In genomic region chr16:92358734-92359133, GRCm38 (mm10) we compare ENCODE assay signal across 11 mouse cellular contexts. TPM values are rescaled to one million over a fixed set of nuclear protein-coding genes. Genes with fewer than 3 reads are reported as not detected.
DNase-seq lines count a peak whose midpoint lies in the region; ATAC-seq and TF ChIP-seq lines count a peak whose summit lies in the region.
"Had no signal": no experiment of that assay in that cellular context is flagged by ENCODE, and none has a peak within 500 bp of the region (broad histone marks: within the 10 kb centered on the region; RNA-seq: fewer than 3 reads in every experiment).

No protein-coding gene starts in this region.

- peak overlapping the region; percentile 53 for H3K4me2 ChIP-seq in heart, embryonic 15.5 days
- no peak overlapping the region for H3K4me2 ChIP-seq in midbrain, embryonic 11.5 days
- no peak overlapping the region for H3K4me2 ChIP-seq in midbrain, postnatal 0 days (ENCODE audit: low read depth, low read length, poor library complexity, severe bottlenecking)
- H3K4me2 ChIP-seq in forebrain, embryonic 14.5 days (ENCODE audit: low read length) = no peak overlapping the region

- DNase-seq in heart, adult 18-20 months = no peak
- no peak for DNase-seq in midbrain, embryonic 11.5 days (ENCODE audit: low spot score, missing footprints)
- DNase-seq in midbrain, postnatal 0 days (ENCODE audit: low spot score) = no peak
- peak; percentile 37 for DNase-seq in forebrain, embryonic 14.5 days (ENCODE audit: low spot score)
- DNase-seq in retina, embryonic 14.5 days (ENCODE audit: low spot score) = peak; percentile 59
- DNase-seq in layer of hippocampus, adult 9-10 months (ENCODE audit: low spot score) = no peak
- no peak for DNase-seq in urinary bladder, postnatal 4 days (ENCODE audit: low spot score in 2 of 2)
- DNase-seq: adrenal gland, postnatal 10 days; gastrocnemius, adult 2 months had no signal

- no peak for TF ChIP-seq CTCF in midbrain, postnatal 0 days (IDR thresholded peaks at IDR 0.05)

- peak overlapping the region; percentile 50 for H3K9ac ChIP-seq in heart, embryonic 15.5 days
- no peak overlapping the region for H3K9ac ChIP-seq in midbrain, embryonic 11.5 days (ENCODE audit: low read length)
- no peak overlapping the region for H3K9ac ChIP-seq in midbrain, postnatal 0 days (replicated peaks; ENCODE audit: low read length, poor library complexity, severe bottlenecking)
- H3K9ac ChIP-seq in forebrain, embryonic 14.5 days (ENCODE audit: low read length) = no peak overlapping the region

- H3K9me3 ChIP-seq in heart, embryonic 15.5 days (replicated peaks) = no peaks in the 10 kb centered on the region
- no peaks in the 10 kb centered on the region for H3K9me3 ChIP-seq in midbrain, embryonic 11.5 days (ENCODE audit: control insufficient read depth, low read length)
- no peaks in the 10 kb centered on the region for H3K9me3 ChIP-seq in midbrain, postnatal 0 days (ENCODE audit: low read length)
- no peaks in the 10 kb centered on the region for H3K9me3 ChIP-seq in forebrain, embryonic 14.5 days (replicated peaks; ENCODE audit: control insufficient read depth, low read length)

- H3K4me1 ChIP-seq in heart, embryonic 15.5 days (replicated peaks) = peaks cover 47% of the 10 kb centered on the region
- H3K4me1 ChIP-seq in midbrain, embryonic 11.5 days (ENCODE audit: control insufficient read depth, insufficient read depth, low read length) = peaks cover 10% of the 10 kb centered on the region; the same call in 1 of the 2 replicates
- no peaks in the 10 kb centered on the region for H3K4me1 ChIP-seq in midbrain, postnatal 0 days (ENCODE audit: insufficient read depth, low read length)
- no peaks in the 10 kb centered on the region for H3K4me1 ChIP-seq in forebrain, embryonic 14.5 days (ENCODE audit: control insufficient read depth, insufficient read depth, low read length)

- WGBS in heart, embryonic 15.5 days = 19% methylated on average over 9 of the region's 9 CpGs
- WGBS in midbrain, embryonic 11.5 days = 14% methylated on average over 9 of the region's 9 CpGs
- 26% methylated on average over 9 of the region's 9 CpGs for WGBS in midbrain, postnatal 0 days
- 19% methylated on average over 9 of the region's 9 CpGs for WGBS in forebrain, embryonic 14.5 days

- H3K4me3 ChIP-seq in heart, embryonic 15.5 days = peak overlapping the region; percentile 44
- no peak overlapping the region for H3K4me3 ChIP-seq in midbrain, embryonic 11.5 days (ENCODE audit: low read depth, low read length)
- no peak overlapping the region for H3K4me3 ChIP-seq in midbrain, postnatal 0 days (ENCODE audit: low read depth, low read length)
- no peak overlapping the region for H3K4me3 ChIP-seq in forebrain, embryonic 14.5 days (ENCODE audit: low read depth, low read length)
- H3K4me3 ChIP-seq: gastrocnemius, adult 2 months had no signal

- peak; percentile 63 for ATAC-seq in heart, embryonic 15.5 days (replicated peaks; ENCODE audit: insufficient number of reproducible peaks, insufficient read depth, low FRiP score, low read depth)
- peak; percentile 40; the same call in 1 of the 2 replicates for ATAC-seq in midbrain, embryonic 11.5 days (ENCODE audit: low FRiP score)
- no peak for ATAC-seq in midbrain, postnatal 0 days (ENCODE audit: low FRiP score)
- ATAC-seq in forebrain, embryonic 14.5 days = no peak

- no peaks in the 10 kb centered on the region for H3K27me3 ChIP-seq in heart, embryonic 15.5 days
- H3K27me3 ChIP-seq in midbrain, embryonic 11.5 days (ENCODE audit: control insufficient read depth, insufficient read depth, low read length) = no peaks in the 10 kb centered on the region
- H3K27me3 ChIP-seq in midbrain, postnatal 0 days (ENCODE audit: insufficient read depth, low read length) = no peaks in the 10 kb centered on the region
- H3K27me3 ChIP-seq in forebrain, embryonic 14.5 days (replicated peaks; ENCODE audit: control insufficient read depth, insufficient read depth, low read length) = no peaks in the 10 kb centered on the region

- peak overlapping the region; percentile 78 for H3K27ac ChIP-seq in heart, embryonic 15.5 days
- no peak overlapping the region for H3K27ac ChIP-seq in midbrain, embryonic 11.5 days (ENCODE audit: low read depth, low read length)
- no peak overlapping the region for H3K27ac ChIP-seq in midbrain, postnatal 0 days (ENCODE audit: low read depth, low read length)
- no peak overlapping the region for H3K27ac ChIP-seq in forebrain, embryonic 14.5 days (ENCODE audit: low read depth, low read length)
- H3K27ac ChIP-seq: gastrocnemius, adult 2 months had no signal

- no peaks in the 10 kb centered on the region for H3K36me3 ChIP-seq in heart, embryonic 15.5 days
- H3K36me3 ChIP-seq in midbrain, embryonic 11.5 days (ENCODE audit: control insufficient read depth, insufficient read depth, low read length) = no peaks in the 10 kb centered on the region
- H3K36me3 ChIP-seq in midbrain, postnatal 0 days (ENCODE audit: insufficient read depth, low read length) = no peaks in the 10 kb centered on the region
- no peaks in the 10 kb centered on the region for H3K36me3 ChIP-seq in forebrain, embryonic 14.5 days (ENCODE audit: control insufficient read depth, insufficient read depth, low read length)

RNA-seq across cellular contexts. Expression of gene Kcne1, which starts 0.5 kb away (rescaled TPM):
- 120 and 162 TPM in 2 replicates for polyA plus RNA-seq in heart, embryonic 15.5 days (2015; fragmentation: Nextera tagmentation; extraction: Ambion mirVana)
- total RNA-seq in heart, adult 18-20 months (2021) = 1 to 10 TPM; 7.1 to 7.8 TPM
- polyA plus RNA-seq in midbrain, embryonic 11.5 days (2014; fragmentation: Nextera tagmentation; extraction: Ambion mirVana) = 0.16 TPM in 1 of 2 replicates, not detected in the other
- 1.7 TPM in 1 of 2 replicates, not detected in the other for total RNA-seq in midbrain, postnatal 0 days (2014; rRNA removed)
- polyA plus RNA-seq in midbrain, postnatal 0 days (2015; fragmentation: Nextera tagmentation; extraction: Ambion mirVana) = 0.40 TPM in 1 of 2 replicates, not detected in the other
- 0.10 TPM in 1 of 2 replicates, not detected in the other for polyA plus RNA-seq in forebrain, embryonic 14.5 days (2014; fragmentation: Nextera tagmentation; extraction: Ambion mirVana)
- total RNA-seq: adrenal gland, postnatal 10 days; gastrocnemius, adult 2 months; megakaryocyte, adult 5-6 weeks had no signal

RNA-seq across cellular contexts. Expression of gene Fam243, which starts 37.5 kb away (rescaled TPM):
- polyA plus RNA-seq in heart, embryonic 15.5 days (2015; fragmentation: Nextera tagmentation; extraction: Ambion mirVana) = not detected in 2 replicates
- 1 to 10 TPM in 1 of 2 experiments, under 1 TPM in 1; 0.87 to 1.1 TPM for total RNA-seq in heart, adult 18-20 months (2021)
- polyA plus RNA-seq in midbrain, embryonic 11.5 days (2014; fragmentation: Nextera tagmentation; extraction: Ambion mirVana) = 0.08 TPM in 1 of 2 replicates, not detected in the other
- total RNA-seq in midbrain, postnatal 0 days (2014; rRNA removed) = not detected in 2 replicates
- not detected in 2 replicates for polyA plus RNA-seq in midbrain, postnatal 0 days (2015; fragmentation: Nextera tagmentation; extraction: Ambion mirVana)
- 0.13 TPM in 1 of 2 replicates, not detected in the other for polyA plus RNA-seq in forebrain, embryonic 14.5 days (2014; fragmentation: Nextera tagmentation; extraction: Ambion mirVana)
- total RNA-seq: adrenal gland, postnatal 10 days; gastrocnemius, adult 2 months; megakaryocyte, adult 5-6 weeks had no signal

RNA-seq across cellular contexts. Expression of gene Smim11, which starts 57.6 kb away (rescaled TPM):
- 100 and 145 TPM in 2 replicates for polyA plus RNA-seq in heart, embryonic 15.5 days (2015; fragmentation: Nextera tagmentation; extraction: Ambion mirVana)
- 10 to 100 TPM; 80.8 to 88.3 TPM for total RNA-seq in heart, adult 18-20 months (2021)
- 137 and 143 TPM in 2 replicates for polyA plus RNA-seq in midbrain, embryonic 11.5 days (2014; fragmentation: Nextera tagmentation; extraction: Ambion mirVana)
- total RNA-seq in midbrain, postnatal 0 days (2014; rRNA removed) = 6.8 and 30.2 TPM in 2 replicates
- 41.6 and 44.9 TPM in 2 replicates for polyA plus RNA-seq in midbrain, postnatal 0 days (2015; fragmentation: Nextera tagmentation; extraction: Ambion mirVana)
- polyA plus RNA-seq in forebrain, embryonic 14.5 days (2014; fragmentation: Nextera tagmentation; extraction: Ambion mirVana) = 95.3 and 110 TPM in 2 replicates

Comparison
In these comparisons a context has a peak if more than half of its experiments do, and no peak if none do; other contexts are left out.
1. ATAC-seq: peak in heart, embryonic 15.5 days (single experiment) and midbrain, embryonic 11.5 days (single experiment); none in midbrain, postnatal 0 days (single experiment) and forebrain, embryonic 14.5 days (single experiment).
2. DNase-seq: peak in forebrain, embryonic 14.5 days (single experiment) and retina, embryonic 14.5 days (single experiment); none in heart, adult 18-20 months (0 of 2), midbrain, embryonic 11.5 days (single experiment), midbrain, postnatal 0 days (single experiment), layer of hippocampus, adult 9-10 months (single experiment) and urinary bladder, postnatal 4 days (0 of 2).
3. RNA of gene Kcne1, which starts 0.5 kb away (polyA plus RNA-seq): 120 to 162 TPM in heart, embryonic 15.5 days; 0.16 TPM in midbrain, embryonic 11.5 days, 0.10 TPM in forebrain, embryonic 14.5 days and 0.40 TPM in midbrain, postnatal 0 days; every median in the first group is over 10 times any median in the second.